In the genomic region with DNA sequence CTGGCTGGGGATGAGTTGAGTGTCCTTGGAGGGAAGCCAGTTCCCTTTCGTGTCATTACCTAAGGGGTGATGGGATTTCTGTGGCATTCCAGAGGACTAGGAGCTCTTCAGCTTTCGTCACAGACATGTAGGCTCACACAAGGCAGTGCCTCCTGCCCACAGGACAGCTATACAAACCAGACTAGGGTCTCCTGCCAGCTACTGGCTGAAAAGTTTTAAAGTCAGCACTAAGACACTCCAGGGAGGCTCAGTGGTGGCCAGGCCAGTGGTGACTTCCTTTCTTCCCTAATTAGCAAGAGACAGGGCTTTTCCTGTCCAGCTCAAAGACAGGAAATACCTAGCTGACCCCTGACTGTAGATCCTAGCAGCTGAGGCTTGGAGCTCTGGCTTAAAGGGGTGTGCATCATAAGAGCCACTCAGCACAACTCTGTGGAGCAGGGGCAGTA, we compare ENCODE assay signal across 10 mouse cellular contexts. TPM values are rescaled to one million over a fixed set of nuclear protein-coding genes. Genes with fewer than 3 reads are reported as not detected.
DNase-seq lines count a peak whose midpoint lies in the region; ATAC-seq lines count a peak whose summit lies in the region.
"Had no signal": no experiment of that assay in that cellular context is flagged by ENCODE, and none has a peak within 500 bp of the region (broad histone marks: within the 10 kb centered on the region; RNA-seq: fewer than 3 reads in every experiment).

No protein-coding gene starts in this region.

- no peak overlapping the region for H3K4me2 ChIP-seq in heart, embryonic 13.5 days

- H3K9me3 ChIP-seq in heart, embryonic 13.5 days = peaks cover 5% of the 10 kb centered on the region; the same call in 1 of the 2 replicates

- intact Hi-C loops in gastrocnemius, postnatal 36 days (cut with DNase I) = no loop called here

- ATAC-seq in heart, embryonic 13.5 days (ENCODE audit: extremely low read depth, insufficient number of reproducible peaks, low FRiP score, low TSS enrichment) = peak; percentile 66; the same call in 1 of the 2 replicates

- peak overlapping the region; percentile 75 for H3K27ac ChIP-seq in heart, embryonic 13.5 days (replicated peaks)
- H3K27ac ChIP-seq: macrophage had no signal

- no peaks in the 10 kb centered on the region; the same call in 1 of the 2 replicates for H3K36me3 ChIP-seq in heart, embryonic 13.5 days

- H3K27me3 ChIP-seq in heart, embryonic 13.5 days (replicated peaks) = no peaks in the 10 kb centered on the region

- H3K9ac ChIP-seq in heart, embryonic 13.5 days = no peak overlapping the region

- WGBS in heart, embryonic 13.5 days = 5% methylated on average over 2 of the region's 2 CpGs

- peak; percentile 32 to 53 for DNase-seq in gastrocnemius, adult 8-10 months (ENCODE audit: low spot score in 2 of 2)
- no peak for DNase-seq in gastrocnemius, postnatal 36 days
- peak; percentile 39 for DNase-seq in embryo, embryonic 10.5 days (ENCODE audit: low spot score)
- peak; percentile 42 to 60 for DNase-seq in kidney, postnatal 36 days
- DNase-seq in thymus, postnatal 10 days (ENCODE audit: low spot score in 2 of 2) = no peak
- no peak for DNase-seq in layer of hippocampus, adult 11-12 months (ENCODE audit: low spot score)
- no peak for DNase-seq in cerebellum, adult 8-10 months
- DNase-seq: cerebellum, adult 9-10 months had no signal

- H3K4me3 ChIP-seq in heart, embryonic 13.5 days = no peak overlapping the region

- peaks cover 21% of the 10 kb centered on the region for H3K4me1 ChIP-seq in heart, embryonic 13.5 days

RNA-seq across cellular contexts. Expression of gene Myo18b, which starts 12.0 kb away (rescaled TPM):
- total RNA-seq in gastrocnemius, adult 8-10 months (2022) = 100 to 1,000 TPM; 340 to 389 (median 350) TPM
- 100 to 1,000 TPM; 378 to 416 TPM for total RNA-seq in gastrocnemius, postnatal 36 days (2021)
- polyA plus RNA-seq in heart, embryonic 13.5 days (2015; fragmentation: Nextera tagmentation; extraction: Ambion mirVana) = 17.1 and 17.7 TPM in 2 replicates

Comparison
In these comparisons a context has a peak if more than half of its experiments do, and no peak if none do; other contexts are left out.
1. DNase-seq: peak in gastrocnemius, adult 8-10 months (2 of 2), embryo, embryonic 10.5 days (single experiment) and kidney, postnatal 36 days (2 of 2); none in gastrocnemius, postnatal 36 days (0 of 2), thymus, postnatal 10 days (0 of 2), layer of hippocampus, adult 11-12 months (single experiment) and cerebellum, adult 8-10 months (single experiment).